Mouse (Mus musculus) testis, adult 2 months (tissue): ENCODE data around the gene Kcnip1. TPM values are rescaled to one million over a fixed set of nuclear protein-coding genes. Genes with fewer than 3 reads are reported as not detected.

Source experiments
- H3K27ac ChIP-seq: fragments of 200-500 bp; 2 replicates; pipeline ENCODE4 v1.5.1; 2012; ENCODE audit warnings: low read depth, low read length; ENCODE audit not compliant: control insufficient read depth, insufficient read depth
- H3K27me3 ChIP-seq: fragments of 200-500 bp; 2 replicates; pipeline ENCODE4 v1.6.1; 2012; ENCODE audit warnings: mild to moderate bottlenecking, low read length, moderate library complexity; ENCODE audit not compliant: control insufficient read depth, insufficient read depth
- H3K36me3 ChIP-seq: fragments of 200-500 bp; 2 replicates; pipeline ENCODE4 v1.6.1; 2012; ENCODE audit warnings: mild to moderate bottlenecking, low read length; ENCODE audit not compliant: control insufficient read depth, insufficient read depth
- H3K4me1 ChIP-seq: fragments of 200-500 bp; 2 replicates; pipeline ENCODE4 v1.6.1; 2012; ENCODE audit warnings: low read length; ENCODE audit not compliant: control insufficient read depth, insufficient read depth
- H3K4me3 ChIP-seq: fragments of 200-500 bp; 2 replicates; pipeline ENCODE4 v1.5.1; 2012; ENCODE audit warnings: low read depth, mild to moderate bottlenecking, low read length, moderate library complexity, mixed read lengths; ENCODE audit not compliant: control insufficient read depth
- CTCF ChIP-seq: fragments of 200-500 bp; IDR thresholded peaks from 2 replicates; pipeline ENCODE4 v1.5.1; 2012; ENCODE audit warnings: low read depth, mild to moderate bottlenecking, inconsistent platforms, low read length, moderate library complexity; ENCODE audit not compliant: control insufficient read depth, insufficient read depth, insufficient replicate concordance
- POLR2A ChIP-seq: fragments of 200-500 bp; IDR thresholded peaks from 2 replicates; pipeline ENCODE4 v1.6.1; 2012; ENCODE audit warnings: low read depth, mild to moderate bottlenecking, inconsistent platforms, low read length, moderate library complexity; ENCODE audit not compliant: control insufficient read depth
- polyA plus RNA-seq: library from polyadenylated mRNA; depleted of rRNA; stranded (reverse); fragments of >200 nt; gene quantifications from 2 replicates; pipeline ENCODE4 v1.2.3, GENCODE M21; 2012

Kcnip1 gene
- polyA plus RNA-seq, 1 experiment = 1.6 TPM

GRCm38 (mm10) chr11:33927321-33927720 lies 65.6 kb downstream of the Kcnip1 start:
- TF ChIP-seq CTCF = no peak
- TF ChIP-seq POLR2A = no peak
- no peak overlapping the region for H3K4me3 ChIP-seq
- no peak overlapping the region for H3K27ac ChIP-seq
- H3K36me3 ChIP-seq = no peaks in the 10 kb centered on the region
- no peaks in the 10 kb centered on the region for H3K27me3 ChIP-seq
- peaks cover 6% of the 10 kb centered on the region for H3K4me1 ChIP-seq

- Histone ChIP-seq H3K27me3 (no peaks in the 10 kb centered on the region), H3K4me1 (peaks cover 2% of the 10 kb centered on the region; the same call in 1 of the 2 replicates), H3K4me3 (no peak overlapping the region), H3K27ac (no peak overlapping the region), H3K36me3 (no peaks in the 10 kb centered on the region)
- TF ChIP-seq POLR2A = no peak
- no peak for TF ChIP-seq CTCF
These were observed 66.4 kb downstream of the Kcnip1 start for GRCm38 (mm10) chr11:33926551-33926950.

GRCm38 (mm10) chr11:33925778-33926177 lies 67.2 kb downstream of the Kcnip1 start:
- H3K27me3 ChIP-seq = no peaks in the 10 kb centered on the region
- no peak overlapping the region for H3K4me3 ChIP-seq
- no peaks in the 10 kb centered on the region for H3K36me3 ChIP-seq
- TF ChIP-seq POLR2A (no peak), CTCF (no peak)
- H3K27ac ChIP-seq = no peak overlapping the region
- H3K4me1 ChIP-seq = peaks cover 2% of the 10 kb centered on the region; the same call in 1 of the 2 replicates

- Histone ChIP-seq H3K36me3 (no peaks in the 10 kb centered on the region), H3K4me1 (no peaks in the 10 kb centered on the region), H3K4me3 (no peak overlapping the region), H3K27ac (no peak overlapping the region), H3K27me3 (no peaks in the 10 kb centered on the region)
- TF ChIP-seq CTCF = no peak
These were observed 69.9 kb downstream of the Kcnip1 start for GRCm38 (mm10) chr11:33923031-33923430.

GRCm38 (mm10) chr11:33921451-33921850 lies 71.5 kb downstream of the Kcnip1 start:
- Histone ChIP-seq H3K27ac (no peak overlapping the region), H3K4me1 (no peaks in the 10 kb centered on the region), H3K36me3 (no peaks in the 10 kb centered on the region), H3K27me3 (no peaks in the 10 kb centered on the region), H3K4me3 (no peak overlapping the region)
- no peak for TF ChIP-seq CTCF

- no peaks in the 10 kb centered on the region for H3K36me3 ChIP-seq
These were observed 73.1 kb downstream of the Kcnip1 start for GRCm38 (mm10) chr11:33919826-33920225.

GRCm38 (mm10) chr11:33918424-33918823 lies 74.5 kb downstream of the Kcnip1 start:
- H3K4me1 ChIP-seq = no peaks in the 10 kb centered on the region
- H3K4me3 ChIP-seq = no peak overlapping the region
- TF ChIP-seq POLR2A = no peak
- TF ChIP-seq CTCF = no peak
- no peaks in the 10 kb centered on the region for H3K27me3 ChIP-seq
- no peaks in the 10 kb centered on the region for H3K36me3 ChIP-seq
- no peak overlapping the region for H3K27ac ChIP-seq

More at GRCm38 (mm10) chr11:33919826-33920225, 73.1 kb downstream of the Kcnip1 start:
- Histone ChIP-seq H3K27me3 (no peaks in the 10 kb centered on the region), H3K27ac (no peak overlapping the region), H3K4me3 (no peak overlapping the region), H3K4me1 (no peaks in the 10 kb centered on the region)
- TF ChIP-seq CTCF (no peak), POLR2A (no peak)

GRCm38 (mm10) chr11:33917574-33917973 lies 75.4 kb downstream of the Kcnip1 start:
- H3K36me3 ChIP-seq = no peaks in the 10 kb centered on the region
- no peaks in the 10 kb centered on the region for H3K27me3 ChIP-seq
- peak; percentile 96 for TF ChIP-seq CTCF
- TF ChIP-seq POLR2A = no peak
- no peak overlapping the region for H3K27ac ChIP-seq
- H3K4me1 ChIP-seq = no peaks in the 10 kb centered on the region
- H3K4me3 ChIP-seq = no peak overlapping the region
